Mouse (Mus musculus) liver, postnatal 0 days (tissue): ENCODE results near the gene Tex46.

Experiments used
- CTCF ChIP-seq: sonication (generic); IDR thresholded peaks from 2 replicates; pipeline ENCODE4 v1.5.1; 2016; ENCODE audit warnings: antibody characterized with exemption, low read depth
- EP300 ChIP-seq: IDR thresholded peaks from 2 replicates; pipeline ENCODE4 v1.6.1; 2016; ENCODE audit warnings: antibody characterized with exemption, low read depth, mild to moderate bottlenecking

DNA sequence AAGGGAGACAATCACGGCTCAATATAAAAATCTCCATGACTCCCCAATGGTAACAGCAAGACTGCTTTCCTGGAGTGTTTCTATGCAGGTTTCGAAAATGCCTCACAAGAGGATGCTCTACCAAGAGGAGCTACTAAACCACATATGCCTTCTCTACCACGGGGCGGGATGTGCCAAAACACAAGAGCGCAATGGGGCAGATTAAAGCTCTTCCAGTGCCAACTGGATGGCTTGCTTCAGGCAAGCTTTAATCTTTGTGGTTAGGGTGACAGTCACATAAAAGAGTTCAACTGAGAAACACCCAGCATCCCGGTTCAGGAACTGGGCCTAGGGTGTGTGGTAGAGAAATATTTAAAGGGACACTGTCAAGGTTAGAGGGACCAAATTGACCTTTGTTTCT is 47.5 kb upstream of the Tex46 start:
- no peak for TF ChIP-seq CTCF
- no peak for TF ChIP-seq EP300
